Mouse (Mus musculus) cerebellum, adult 11 months (tissue): ENCODE data around the gene Zfp94.

Source experiments
- DNase-seq: peaks from one replicate; pipeline ENCODE4 v3.0.0; 2022

Zfp94 gene

GRCm38 (mm10) chr7:24316567-24317092 lies at the start of gene Zfp94:
Zfp94 (minus strand) TSS chr7:24316666.
- DNase-seq: peak; percentile 93

- DNase-seq: no peak
These were observed 49.0 kb upstream of the Zfp94 start for GRCm38 (mm10) chr7:24365258-24366014.

GRCm38 (mm10) chr7:24364827-24365226 lies 48.4 kb upstream of the Zfp94 start:
- DNase-seq: peak; percentile 77

- DNase-seq: no peak
These were observed 46.8 kb upstream of the Zfp94 start for GRCm38 (mm10) chr7:24363228-24363627.

GRCm38 (mm10) chr7:24361001-24361400 lies 44.5 kb upstream of the Zfp94 start:
- no peak for DNase-seq

GRCm38 (mm10) chr7:24359269-24359668 lies 42.8 kb upstream of the Zfp94 start:
- DNase-seq: no peak

GRCm38 (mm10) chr7:24357899-24358298 lies 41.4 kb upstream of the Zfp94 start:
- no peak for DNase-seq

GRCm38 (mm10) chr7:24356081-24356480 lies 39.6 kb upstream of the Zfp94 start:
- DNase-seq: no peak

GRCm38 (mm10) chr7:24355646-24356045 lies 39.2 kb upstream of the Zfp94 start:
- DNase-seq: no peak

- DNase-seq: no peak
These were observed 32.4 kb upstream of the Zfp94 start, which contains the start of gene Lypd5 for GRCm38 (mm10) chr7:24348896-24349295. Lypd5 (plus strand) TSS chr7:24349196.

GRCm38 (mm10) chr7:24346444-24346843 lies 30.0 kb upstream of the Zfp94 start:
- DNase-seq: no peak

- no peak for DNase-seq
These were observed 27.3 kb upstream of the Zfp94 start for GRCm38 (mm10) chr7:24343701-24344272.

- no peak for DNase-seq
These were observed 21.8 kb upstream of the Zfp94 start for GRCm38 (mm10) chr7:24338241-24338640.

- peak; percentile 46 for DNase-seq
These were observed 19.3 kb upstream of the Zfp94 start for GRCm38 (mm10) chr7:24335699-24336309.

GRCm38 (mm10) chr7:24333304-24333986 lies 17.0 kb upstream of the Zfp94 start, which contains the start of gene Tescl:
Tescl (minus strand) TSS chr7:24333936.
- no peak for DNase-seq

- DNase-seq: no peak
These were observed 11.0 kb upstream of the Zfp94 start for GRCm38 (mm10) chr7:24327281-24327975.

- DNase-seq: no peak
These were observed 10.0 kb upstream of the Zfp94 start for GRCm38 (mm10) chr7:24326273-24327135.

- DNase-seq: no peak
These were observed 9.2 kb upstream of the Zfp94 start for GRCm38 (mm10) chr7:24325675-24326128.

- no peak for DNase-seq
These were observed 8.7 kb upstream of the Zfp94 start for GRCm38 (mm10) chr7:24325197-24325596.

- DNase-seq: no peak
These were observed 6.1 kb upstream of the Zfp94 start for GRCm38 (mm10) chr7:24322593-24322992.

- DNase-seq: no peak
These were observed 2.5 kb upstream of the Zfp94 start for GRCm38 (mm10) chr7:24318942-24319341.
